Mouse (Mus musculus): Measurements from ENCODE around the gene Rpl3. TPM values are rescaled to one million over a fixed set of nuclear protein-coding genes. Genes with fewer than 3 reads are reported as not detected.

Rpl3 gene
- polyA plus RNA-seq, 1 experiment from 2014 or later: 622 TPM

GRCm38 (mm10) chr15:80058151-80058550 lies 33.5 kb downstream of the Rpl3 start:
- H3K4me1 ChIP-seq (replicated peaks): peaks cover 12% of the 10 kb centered on the region
- H3K27ac ChIP-seq: no peak overlapping the region
- H3K4me2 ChIP-seq: no peak overlapping the region
- no peaks in the 10 kb centered on the region for H3K27me3 ChIP-seq
- H3K36me3 ChIP-seq: no peaks in the 10 kb centered on the region
- H3K9ac ChIP-seq: no peak overlapping the region
- 94% methylated on average over 7 of the region's 7 CpGs for WGBS
- no peaks in the 10 kb centered on the region for H3K9me3 ChIP-seq
- H3K4me3 ChIP-seq: no peak overlapping the region
- no peak for ATAC-seq (ENCODE audit: low FRiP score)

GRCm38 (mm10) chr15:80054034-80054710 lies 37.5 kb downstream of the Rpl3 start:
- ATAC-seq (ENCODE audit: low FRiP score): no peak
- Histone ChIP-seq H3K27me3 (no peaks in the 10 kb centered on the region), H3K9me3 (no peaks in the 10 kb centered on the region), H3K36me3 (no peaks in the 10 kb centered on the region), H3K9ac (no peak overlapping the region), H3K4me3 (no peak overlapping the region), H3K4me1 (replicated peaks) (peaks cover 9% of the 10 kb centered on the region; the same call in 1 of the 2 replicates), H3K4me2 (no peak overlapping the region), H3K27ac (no peak overlapping the region)
- 87% methylated on average over 7 of the region's 7 CpGs for WGBS

GRCm38 (mm10) chr15:80053381-80054033 lies 38.2 kb downstream of the Rpl3 start:
- no peak overlapping the region for H3K27ac ChIP-seq
- H3K4me3 ChIP-seq: no peak overlapping the region
- no peaks in the 10 kb centered on the region for H3K36me3 ChIP-seq
- ATAC-seq (ENCODE audit: low FRiP score): no peak
- H3K4me1 ChIP-seq (replicated peaks): peaks cover 9% of the 10 kb centered on the region; the same call in 1 of the 2 replicates
- H3K9me3 ChIP-seq: no peaks in the 10 kb centered on the region
- no peak overlapping the region for H3K9ac ChIP-seq
- WGBS: 63% methylated on average over 8 of the region's 8 CpGs
- H3K4me2 ChIP-seq: no peak overlapping the region
- H3K27me3 ChIP-seq: no peaks in the 10 kb centered on the region

- no peak for ATAC-seq (ENCODE audit: low FRiP score)
- Histone ChIP-seq H3K9ac (no peak overlapping the region), H3K27me3 (no peaks in the 10 kb centered on the region), H3K4me3 (no peak overlapping the region), H3K36me3 (no peaks in the 10 kb centered on the region), H3K4me1 (replicated peaks) (peaks cover 9% of the 10 kb centered on the region; the same call in 1 of the 2 replicates), H3K4me2 (no peak overlapping the region), H3K27ac (no peak overlapping the region), H3K9me3 (no peaks in the 10 kb centered on the region)
- WGBS: 86% methylated on average over 9 of the region's 9 CpGs
Measured at GRCm38 (mm10) chr15:80051782-80052181, 39.9 kb downstream of the Rpl3 start.

GRCm38 (mm10) chr15:80051092-80051761 lies 40.4 kb downstream of the Rpl3 start:
- H3K9me3 ChIP-seq: no peaks in the 10 kb centered on the region
- ATAC-seq (ENCODE audit: low FRiP score): no peak
- no peak overlapping the region for H3K4me3 ChIP-seq
- H3K4me1 ChIP-seq (replicated peaks): peaks cover 9% of the 10 kb centered on the region; the same call in 1 of the 2 replicates
- WGBS: 84% methylated on average over 19 of the region's 19 CpGs
- no peaks in the 10 kb centered on the region for H3K27me3 ChIP-seq
- H3K27ac ChIP-seq: no peak overlapping the region
- no peak overlapping the region for H3K4me2 ChIP-seq
- H3K9ac ChIP-seq: no peak overlapping the region
- no peaks in the 10 kb centered on the region for H3K36me3 ChIP-seq

GRCm38 (mm10) chr15:80050093-80050492 lies 41.6 kb downstream of the Rpl3 start:
- 83% methylated on average over 4 of the region's 4 CpGs for WGBS
- Histone ChIP-seq H3K27ac (no peak overlapping the region), H3K4me1 (replicated peaks) (peaks cover under 1% of the 10 kb centered on the region; the same call in 1 of the 2 replicates), H3K4me3 (no peak overlapping the region), H3K36me3 (no peaks in the 10 kb centered on the region), H3K27me3 (no peaks in the 10 kb centered on the region), H3K9me3 (0 out of 2 replicates have a peak, but pooled peaks cover 5% of the 10 kb centered on the region), H3K9ac (no peak overlapping the region), H3K4me2 (no peak overlapping the region)
- no peak for ATAC-seq (ENCODE audit: low FRiP score)

- no peaks in the 10 kb centered on the region for H3K4me1 ChIP-seq (replicated peaks)
Measured at GRCm38 (mm10) chr15:80047973-80048372, 43.7 kb downstream of the Rpl3 start.

GRCm38 (mm10) chr15:80047242-80047641 lies 44.4 kb downstream of the Rpl3 start:
- Histone ChIP-seq H3K9ac (no peak overlapping the region), H3K9me3 (0 out of 2 replicates have a peak, but pooled peaks cover 5% of the 10 kb centered on the region), H3K27ac (no peak overlapping the region), H3K4me1 (replicated peaks) (no peaks in the 10 kb centered on the region), H3K27me3 (no peaks in the 10 kb centered on the region), H3K4me2 (no peak overlapping the region), H3K36me3 (no peaks in the 10 kb centered on the region), H3K4me3 (no peak overlapping the region)
- ATAC-seq (ENCODE audit: low FRiP score): no peak
- WGBS: 83% methylated on average over 2 of the region's 2 CpGs

More at GRCm38 (mm10) chr15:80047973-80048372, 43.7 kb downstream of the Rpl3 start:
- Histone ChIP-seq H3K36me3 (no peaks in the 10 kb centered on the region), H3K4me2 (no peak overlapping the region), H3K27ac (no peak overlapping the region), H3K27me3 (no peaks in the 10 kb centered on the region), H3K9ac (no peak overlapping the region), H3K4me3 (no peak overlapping the region), H3K9me3 (0 out of 2 replicates have a peak, but pooled peaks cover 5% of the 10 kb centered on the region)
- ATAC-seq (ENCODE audit: low FRiP score): no peak
- 64% methylated on average over 5 of the region's 5 CpGs for WGBS

GRCm38 (mm10) chr15:80045749-80046148 lies 45.9 kb downstream of the Rpl3 start:
- no peak for ATAC-seq (ENCODE audit: low FRiP score)
- no peaks in the 10 kb centered on the region for H3K36me3 ChIP-seq
- H3K9ac ChIP-seq: no peak overlapping the region
- 97% methylated on average over 2 of the region's 2 CpGs for WGBS
- H3K9me3 ChIP-seq: 0 out of 2 replicates have a peak, but pooled peaks cover 5% of the 10 kb centered on the region
- no peak overlapping the region for H3K4me2 ChIP-seq
- no peak overlapping the region for H3K4me3 ChIP-seq
- no peaks in the 10 kb centered on the region for H3K27me3 ChIP-seq
- H3K4me1 ChIP-seq (replicated peaks): no peaks in the 10 kb centered on the region
- H3K27ac ChIP-seq: no peak overlapping the region

- Histone ChIP-seq H3K4me2 (no peak overlapping the region), H3K4me1 (replicated peaks) (no peaks in the 10 kb centered on the region), H3K36me3 (no peaks in the 10 kb centered on the region), H3K4me3 (no peak overlapping the region), H3K9me3 (0 out of 2 replicates have a peak, but pooled peaks cover 5% of the 10 kb centered on the region), H3K27me3 (no peaks in the 10 kb centered on the region), H3K9ac (no peak overlapping the region), H3K27ac (no peak overlapping the region)
- WGBS: 93% methylated on average over 10 of the region's 10 CpGs
- ATAC-seq (ENCODE audit: low FRiP score): no peak
Measured at GRCm38 (mm10) chr15:80044249-80044648, 47.4 kb downstream of the Rpl3 start.

GRCm38 (mm10) chr15:80042152-80042551 lies 49.5 kb downstream of the Rpl3 start:
- ATAC-seq (ENCODE audit: low FRiP score): no peak
- H3K9ac ChIP-seq: no peak overlapping the region
- no peaks in the 10 kb centered on the region for H3K27me3 ChIP-seq
- 75% methylated on average over 4 of the region's 4 CpGs for WGBS
- no peaks in the 10 kb centered on the region for H3K36me3 ChIP-seq
- no peak overlapping the region for H3K27ac ChIP-seq
- no peaks in the 10 kb centered on the region for H3K4me1 ChIP-seq (replicated peaks)
- H3K9me3 ChIP-seq: 0 out of 2 replicates have a peak, but pooled peaks cover 5% of the 10 kb centered on the region
- H3K4me3 ChIP-seq: no peak overlapping the region
- no peak overlapping the region for H3K4me2 ChIP-seq

- H3K4me3 ChIP-seq: no peak overlapping the region
- no peak overlapping the region for H3K9ac ChIP-seq
- H3K4me1 ChIP-seq (replicated peaks): no peaks in the 10 kb centered on the region
- no peak overlapping the region for H3K27ac ChIP-seq
- no peak overlapping the region for H3K4me2 ChIP-seq
- ATAC-seq (ENCODE audit: low FRiP score): no peak
- H3K27me3 ChIP-seq: no peaks in the 10 kb centered on the region
- 96% methylated on average over 2 of the region's 2 CpGs for WGBS
- no peaks in the 10 kb centered on the region for H3K9me3 ChIP-seq
- H3K36me3 ChIP-seq: no peaks in the 10 kb centered on the region
Measured at GRCm38 (mm10) chr15:80038110-80038391, 53.6 kb downstream of the Rpl3 start.

Measured in hindbrain, embryonic 13.5 days (tissue).